Mouse (Mus musculus) brain, embryonic 14.5 days (tissue): ENCODE data around the gene Ywhae.

Source experiments
- CTCF ChIP-seq: fragments of 200-500 bp; IDR thresholded peaks from 2 replicates; pipeline ENCODE4 v1.5.1; 2012; ENCODE audit warnings: inconsistent platforms, mild to moderate bottlenecking, moderate library complexity, borderline replicate concordance; ENCODE audit not compliant: insufficient read depth, insufficient read length; ENCODE audit errors: extremely low read depth
- POLR2A ChIP-seq: fragments of 200-500 bp; IDR thresholded peaks from 2 replicates; pipeline ENCODE4 v1.6.1; 2012; ENCODE audit warnings: mild to moderate bottlenecking, inconsistent platforms, borderline replicate concordance; ENCODE audit not compliant: poor library complexity, insufficient read depth, insufficient read length, severe bottlenecking; ENCODE audit errors: extremely low read depth

DNA sequence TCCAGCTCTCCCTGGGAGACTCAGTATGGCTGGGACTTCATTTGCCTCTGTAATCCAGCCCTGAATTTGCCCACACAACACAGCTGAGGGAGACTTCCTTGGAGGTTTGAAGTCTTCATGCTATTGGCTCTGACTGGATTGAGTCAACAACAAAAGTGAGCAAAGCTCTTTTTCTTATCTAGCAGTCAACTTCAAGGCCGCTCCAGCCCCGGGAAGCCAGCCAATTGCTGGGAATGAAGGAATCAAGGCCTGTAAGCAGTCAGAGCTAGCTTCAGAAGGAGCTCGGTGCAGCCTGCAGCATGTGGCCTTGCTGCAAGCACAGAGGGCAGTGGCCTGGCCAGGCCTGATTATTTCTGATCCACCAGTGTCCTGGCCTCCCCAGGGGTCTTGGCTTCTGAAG is 79.2 kb downstream of the Ywhae start:
- no peak for TF ChIP-seq CTCF
- TF ChIP-seq POLR2A: no peak
